Mouse (Mus musculus) forebrain, embryonic 12.5 days (tissue): ENCODE measurements around the gene Oaz2. TPM values are rescaled to one million over a fixed set of nuclear protein-coding genes. Genes with fewer than 3 reads are reported as not detected.
"Not testable (repeated sequence)": the region's sequence is repeated elsewhere in the genome, so short reads cannot be mapped to it uniquely, and the experiment has no call there.

ENCODE experiments used
- ATAC-seq: fragments of 200-750 bp; cut with Nextera tagmentation; 2 replicates; pipeline ENCODE4 v1.8.0; 2017; ENCODE audit warnings: moderate TSS enrichment; ENCODE audit not compliant: low FRiP score
- H3K27ac ChIP-seq: fragments of 300-500 bp; sonication (generic); 2 replicates; pipeline ENCODE4 v1.5.1; 2016; ENCODE audit warnings: mild to moderate bottlenecking
- H3K27me3 ChIP-seq: fragments of 300-500 bp; sonication (generic); 2 replicates; pipeline ENCODE4 v1.6.1; 2016; ENCODE audit warnings: mild to moderate bottlenecking
- H3K36me3 ChIP-seq: fragments of 300-500 bp; sonication (generic); replicated peaks from 2 replicates; pipeline ENCODE4 v1.6.1; 2016; ENCODE audit warnings: mild to moderate bottlenecking
- H3K4me1 ChIP-seq: fragments of 300-500 bp; sonication (generic); 2 replicates; pipeline ENCODE4 v1.6.1; 2016
- H3K4me2 ChIP-seq: fragments of 300-500 bp; sonication (generic); 2 replicates; pipeline ENCODE4 v1.6.1; 2016; ENCODE audit warnings: mild to moderate bottlenecking, moderate library complexity
- H3K4me3 ChIP-seq: fragments of 300-500 bp; sonication (generic); replicated peaks from 2 replicates; pipeline ENCODE4 v1.5.1; 2016; ENCODE audit warnings: mild to moderate bottlenecking
- H3K9ac ChIP-seq: fragments of 300-500 bp; sonication (generic); 2 replicates; pipeline ENCODE4 v1.6.1; 2016; ENCODE audit warnings: mild to moderate bottlenecking
- H3K9me3 ChIP-seq: fragments of 300-500 bp; sonication (generic); 2 replicates; pipeline ENCODE4 v1.6.1; 2016
- WGBS: fragments of 180-500 bp; shearing (Covaris S2); methylation state at CpG from one replicate; pipeline ENCODE4 v1.1.7; 2016; 5-methylcytosine and 5-hydroxymethylcytosine counted together
- polyA plus RNA-seq: library from polyadenylated mRNA; unstranded; fragments of >200 nt; fragmentation: Nextera tagmentation; extraction: Ambion mirVana; gene quantifications from 2 replicates; pipeline ENCODE4 v1.2.1, GENCODE M21; 2016

The Oaz2 gene
- polyA plus RNA-seq, 1 experiment from 2014 or later, result 249 TPM

DNA sequence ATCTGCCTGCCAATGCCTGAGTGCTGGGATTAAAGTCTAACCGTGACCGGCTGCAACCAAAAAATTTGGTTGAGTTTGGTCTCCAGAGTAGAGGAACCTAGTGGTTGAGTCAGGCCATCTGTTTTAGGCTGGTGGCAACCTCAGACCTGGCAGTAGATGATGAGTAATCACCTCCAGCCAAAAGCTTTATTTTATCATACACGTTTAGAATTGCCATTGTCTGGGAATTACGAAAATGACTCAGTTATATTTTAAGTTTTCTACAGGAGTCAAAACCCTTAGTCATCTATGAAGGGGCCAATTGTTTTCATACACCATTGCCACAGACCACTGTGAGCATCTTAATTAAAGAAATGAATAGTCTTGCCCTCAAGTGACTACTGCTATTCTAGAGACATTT lies 30.9 kb upstream of the Oaz2 start:
- H3K4me1 ChIP-seq, result peaks cover 12% of the 10 kb centered on the region
- H3K4me3 ChIP-seq, result no peak overlapping the region
- no peak overlapping the region for H3K4me2 ChIP-seq
- no peak overlapping the region for H3K9ac ChIP-seq
- WGBS, result 88% methylated on average over 4 of the region's 4 CpGs
- ATAC-seq, result no peak
- no peaks in the 10 kb centered on the region for H3K36me3 ChIP-seq
- H3K27me3 ChIP-seq, result peaks cover 27% of the 10 kb centered on the region
- no peak overlapping the region for H3K27ac ChIP-seq
- no peaks in the 10 kb centered on the region for H3K9me3 ChIP-seq

GRCm38 (mm10) chr9:65639065-65639464 lies 28.7 kb upstream of the Oaz2 start:
- Histone ChIP-seq H3K9me3 (no peaks in the 10 kb centered on the region), H3K4me3 (no peak overlapping the region), H3K4me1 (peaks cover 12% of the 10 kb centered on the region), H3K27ac (no peak overlapping the region), H3K9ac (no peak overlapping the region), H3K27me3 (peaks cover 7% of the 10 kb centered on the region; the same call in 1 of the 2 replicates), H3K4me2 (no peak overlapping the region), H3K36me3 (no peaks in the 10 kb centered on the region)
- 58% methylated on average over 5 of the region's 5 CpGs for WGBS
- no peak for ATAC-seq

GRCm38 (mm10) chr9:65640838-65641410 lies 26.9 kb upstream of the Oaz2 start:
- peaks cover 7% of the 10 kb centered on the region; the same call in 1 of the 2 replicates for H3K27me3 ChIP-seq
- no peak overlapping the region for H3K4me3 ChIP-seq
- H3K27ac ChIP-seq, result no peak overlapping the region
- no peaks in the 10 kb centered on the region for H3K36me3 ChIP-seq
- H3K9ac ChIP-seq, result no peak overlapping the region
- peaks cover 12% of the 10 kb centered on the region for H3K4me1 ChIP-seq
- H3K9me3 ChIP-seq, result no peaks in the 10 kb centered on the region
- WGBS, result 4% methylated on average over 5 of the region's 5 CpGs
- H3K4me2 ChIP-seq, result no peak overlapping the region
- no peak for ATAC-seq

- no peaks in the 10 kb centered on the region for H3K36me3 ChIP-seq
- H3K4me3 ChIP-seq, result no peak overlapping the region
- peaks cover 7% of the 10 kb centered on the region; the same call in 1 of the 2 replicates for H3K27me3 ChIP-seq
- ATAC-seq, result no peak
- no peak overlapping the region for H3K27ac ChIP-seq
- 9% methylated on average over 12 of the region's 12 CpGs for WGBS
- peak overlapping the region; percentile 23; the same call in 1 of the 2 replicates for H3K4me2 ChIP-seq
- H3K9me3 ChIP-seq, result no peaks in the 10 kb centered on the region
- no peak overlapping the region for H3K9ac ChIP-seq
- peaks cover 12% of the 10 kb centered on the region for H3K4me1 ChIP-seq
Measured at GRCm38 (mm10) chr9:65641446-65642052, 26.3 kb upstream of the Oaz2 start.

DNA sequence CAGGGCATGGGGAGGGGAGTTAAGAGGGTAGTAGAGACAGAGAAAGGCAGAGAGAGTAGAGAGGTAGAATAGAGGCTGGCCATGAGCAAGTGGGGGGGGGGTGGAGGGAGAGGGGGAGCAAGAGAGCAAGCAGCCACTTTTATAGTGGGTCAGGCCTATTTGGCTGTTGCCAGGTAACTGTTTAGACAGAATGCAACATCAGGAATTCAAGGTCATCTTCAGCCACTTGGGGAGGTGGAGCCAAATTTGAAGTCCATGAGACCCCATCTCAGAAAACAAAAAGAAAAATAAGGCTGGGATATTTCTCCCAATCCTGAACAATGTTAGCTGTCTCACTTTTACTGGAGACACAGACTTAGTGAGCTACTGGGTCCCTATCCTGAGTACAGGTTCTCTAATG lies 25.3 kb upstream of the Oaz2 start:
- ATAC-seq, result no peak
- Histone ChIP-seq H3K4me2 (no peak overlapping the region), H3K4me1 (peaks cover 12% of the 10 kb centered on the region), H3K27ac (no peak overlapping the region), H3K9ac (no peak overlapping the region), H3K4me3 (no peak overlapping the region), H3K36me3 (no peaks in the 10 kb centered on the region), H3K9me3 (no peaks in the 10 kb centered on the region), H3K27me3 (peaks cover 7% of the 10 kb centered on the region; the same call in 1 of the 2 replicates)

DNA sequence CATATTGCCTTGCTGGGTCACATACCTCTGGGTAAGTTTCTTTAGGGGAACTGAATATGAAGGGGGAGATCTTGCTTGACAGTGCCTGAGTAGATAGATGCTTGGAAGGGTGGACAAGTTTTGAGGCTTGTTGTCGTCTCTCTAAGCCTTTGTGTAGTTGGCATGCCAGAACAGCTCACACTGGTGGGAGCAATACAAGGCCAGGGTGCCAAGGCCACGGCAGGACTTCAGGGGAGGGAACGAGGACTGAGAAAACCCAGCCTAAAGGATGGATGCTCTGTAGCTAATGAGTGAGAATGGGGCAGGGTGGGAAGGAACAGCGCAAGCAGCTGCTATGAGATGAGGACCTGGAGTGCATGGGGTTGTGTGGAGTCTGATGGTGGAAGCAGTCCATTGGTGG lies 22.8 kb upstream of the Oaz2 start:
- ATAC-seq, result no peak
- no peak overlapping the region for H3K4me2 ChIP-seq
- no peak overlapping the region for H3K9ac ChIP-seq
- no peaks in the 10 kb centered on the region for H3K9me3 ChIP-seq
- peaks cover 12% of the 10 kb centered on the region for H3K4me1 ChIP-seq
- no peak overlapping the region for H3K27ac ChIP-seq
- H3K36me3 ChIP-seq, result no peaks in the 10 kb centered on the region
- H3K4me3 ChIP-seq, result no peak overlapping the region
- H3K27me3 ChIP-seq, result peaks cover 3% of the 10 kb centered on the region; the same call in 1 of the 2 replicates
- 85% methylated on average over 4 of the region's 4 CpGs for WGBS

DNA sequence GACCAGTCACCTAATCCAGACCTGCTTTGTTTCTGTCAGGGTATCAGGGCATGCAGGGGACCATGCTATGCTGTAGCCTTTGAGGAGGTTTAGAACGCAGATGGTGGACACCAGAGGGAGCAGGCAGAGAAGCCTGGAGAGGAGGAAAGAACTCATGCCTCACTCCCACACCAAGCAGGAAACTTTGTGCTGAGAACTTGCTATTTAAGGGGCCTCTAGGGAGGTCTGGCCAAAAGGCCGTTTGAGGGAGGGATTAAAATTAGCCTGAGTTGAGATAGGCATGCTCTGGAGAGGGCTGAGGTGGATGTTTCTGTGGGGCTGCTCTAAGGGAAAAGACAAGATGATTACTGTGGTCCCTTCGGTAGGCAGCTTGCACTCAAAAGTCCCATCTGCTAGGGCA lies 21.8 kb upstream of the Oaz2 start:
- Histone ChIP-seq H3K36me3 (no peaks in the 10 kb centered on the region), H3K9ac (no peak overlapping the region), H3K4me1 (peaks cover 9% of the 10 kb centered on the region), H3K27me3 (no peaks in the 10 kb centered on the region), H3K4me2 (no peak overlapping the region), H3K9me3 (no peaks in the 10 kb centered on the region), H3K4me3 (no peak overlapping the region), H3K27ac (no peak overlapping the region)
- ATAC-seq, result no peak
- 59% methylated on average over 3 of the region's 3 CpGs for WGBS

DNA sequence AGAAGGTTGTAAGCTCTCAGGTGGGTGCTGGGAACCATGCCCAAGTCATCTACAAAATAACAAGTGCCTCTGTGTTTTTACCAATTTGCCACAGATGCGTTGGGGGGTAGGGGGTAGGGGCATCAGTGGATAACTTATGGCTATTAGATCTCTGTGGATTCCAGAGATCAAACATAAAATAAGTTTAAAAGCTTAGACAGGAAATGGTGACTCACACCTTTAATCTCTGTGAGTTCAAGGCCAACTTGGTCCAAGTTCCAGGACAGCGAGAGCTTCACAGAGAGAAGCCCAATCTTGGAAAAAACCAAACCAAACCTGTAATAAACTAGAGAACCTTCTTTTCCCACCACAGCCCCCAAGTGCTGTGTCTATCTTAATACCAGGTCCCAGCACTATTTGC lies 21.0 kb upstream of the Oaz2 start:
- Histone ChIP-seq H3K9me3 (no peaks in the 10 kb centered on the region), H3K4me2 (no peak overlapping the region), H3K4me1 (peaks cover 2% of the 10 kb centered on the region), H3K9ac (no peak overlapping the region), H3K4me3 (no peak overlapping the region), H3K27me3 (no peaks in the 10 kb centered on the region), H3K36me3 (no peaks in the 10 kb centered on the region), H3K27ac (no peak overlapping the region)
- WGBS, result 96% methylated on average over 2 of the region's 2 CpGs
- ATAC-seq, result no peak

- Histone ChIP-seq H3K4me3 (no peak overlapping the region), H3K9ac (no peak overlapping the region), H3K27ac (no peak overlapping the region), H3K36me3 (no peaks in the 10 kb centered on the region), H3K4me2 (no peak overlapping the region), H3K9me3 (no peaks in the 10 kb centered on the region), H3K27me3 (no peaks in the 10 kb centered on the region), H3K4me1 (no peaks in the 10 kb centered on the region)
- 94% methylated on average over 13 of the region's 13 CpGs for WGBS
- ATAC-seq, result no peak
Measured at GRCm38 (mm10) chr9:65648730-65649129, 19.1 kb upstream of the Oaz2 start.

- Histone ChIP-seq H3K4me2 (no peak overlapping the region), H3K4me1 (no peaks in the 10 kb centered on the region), H3K9me3 (no peaks in the 10 kb centered on the region), H3K9ac (no peak overlapping the region), H3K4me3 (no peak overlapping the region), H3K27ac (no peak overlapping the region), H3K36me3 (no peaks in the 10 kb centered on the region), H3K27me3 (no peaks in the 10 kb centered on the region)
- no peak for ATAC-seq
- 73% methylated on average over 1 of the region's 1 CpGs for WGBS
Measured at GRCm38 (mm10) chr9:65649997-65650396, 17.8 kb upstream of the Oaz2 start.

- not testable (repeated sequence) for H3K27me3 ChIP-seq, H3K4me2 ChIP-seq, H3K4me1 ChIP-seq, H3K9ac ChIP-seq, ATAC-seq, H3K36me3 ChIP-seq, H3K27ac ChIP-seq, H3K4me3 ChIP-seq, H3K9me3 ChIP-seq
- WGBS, result 100% methylated on average over 1 of the region's 1 CpGs
Measured at GRCm38 (mm10) chr9:65651957-65652356, 15.8 kb upstream of the Oaz2 start.

DNA sequence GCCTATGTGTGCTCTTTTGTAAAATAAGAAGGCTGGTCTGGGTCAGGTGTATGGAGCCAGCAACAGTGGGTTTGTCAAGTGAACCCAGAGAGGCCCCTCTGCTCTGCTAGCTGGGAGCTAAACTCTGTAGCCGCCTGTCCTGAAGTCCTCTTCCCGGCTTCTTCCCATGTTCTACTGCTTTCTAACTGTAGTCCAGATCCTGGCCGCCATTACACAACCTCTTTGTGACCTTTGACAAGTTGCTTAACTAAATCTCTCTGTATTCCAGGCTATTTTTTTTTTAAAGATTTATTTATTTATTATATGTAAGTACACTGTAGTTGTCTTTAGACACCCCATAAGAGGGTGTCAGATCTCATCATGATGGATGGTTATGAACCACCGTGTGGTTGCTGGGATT lies 14.1 kb upstream of the Oaz2 start:
- Histone ChIP-seq H3K4me1 (no peaks in the 10 kb centered on the region), H3K9ac (no peak overlapping the region), H3K4me3 (no peak overlapping the region), H3K9me3 (no peaks in the 10 kb centered on the region), H3K36me3 (no peaks in the 10 kb centered on the region), H3K27me3 (no peaks in the 10 kb centered on the region), H3K27ac (no peak overlapping the region), H3K4me2 (no peak overlapping the region)
- 88% methylated on average over 4 of the region's 4 CpGs for WGBS
- ATAC-seq, result no peak

- Histone ChIP-seq H3K27me3 (no peaks in the 10 kb centered on the region), H3K4me2 (no peak overlapping the region), H3K4me3 (no peak overlapping the region), H3K9ac (no peak overlapping the region), H3K9me3 (no peaks in the 10 kb centered on the region), H3K4me1 (no peaks in the 10 kb centered on the region), H3K27ac (no peak overlapping the region), H3K36me3 (no peaks in the 10 kb centered on the region)
- 93% methylated on average over 3 of the region's 3 CpGs for WGBS
- no peak for ATAC-seq
Measured at GRCm38 (mm10) chr9:65654700-65655237, 13.0 kb upstream of the Oaz2 start.
